Mouse (Mus musculus) spleen, adult 2 months (tissue): ENCODE data around the gene Ypel3. TPM values are rescaled to one million over a fixed set of nuclear protein-coding genes. Genes with fewer than 3 reads are reported as not detected.
"Not testable (repeated sequence)": the region's sequence is repeated elsewhere in the genome, so short reads cannot be mapped to it uniquely, and the experiment has no call there.

Experiments used
- DNase-seq, 2 experiments: peaks; one replicate each; pipeline versions ENCODE4 v3.0.0 to v3.0.0-alpha.2; 2012 to 2021; ENCODE audit warnings: low spot score in 2 of 2, low read depth in 1 of 2
- H3K27ac ChIP-seq: fragments of 200-500 bp; 2 replicates; pipeline ENCODE4 v1.5.1; 2012; ENCODE audit warnings: low read length, inconsistent platforms; ENCODE audit not compliant: insufficient read depth
- H3K27me3 ChIP-seq: fragments of 200-500 bp; 2 replicates; pipeline ENCODE4 v1.6.1; 2012; ENCODE audit warnings: mild to moderate bottlenecking, moderate library complexity, low read length, inconsistent platforms; ENCODE audit not compliant: control insufficient read depth, insufficient read depth
- H3K36me3 ChIP-seq: fragments of 200-500 bp; 2 replicates; pipeline ENCODE4 v1.6.1; 2012; ENCODE audit warnings: mild to moderate bottlenecking, low read length, inconsistent platforms; ENCODE audit not compliant: control insufficient read depth, insufficient read depth
- H3K4me1 ChIP-seq: fragments of 200-500 bp; 2 replicates; pipeline ENCODE4 v1.6.1; 2011; ENCODE audit warnings: inconsistent platforms; ENCODE audit not compliant: control insufficient read depth, insufficient read depth, insufficient read length
- H3K4me3 ChIP-seq: fragments of 200-500 bp; 2 replicates; pipeline ENCODE4 v1.5.1; 2011; ENCODE audit warnings: mild to moderate bottlenecking, inconsistent platforms; ENCODE audit not compliant: insufficient read depth, insufficient read length; ENCODE audit errors: extremely low read depth
- CTCF ChIP-seq: fragments of 200-500 bp; IDR thresholded peaks from 2 replicates; pipeline ENCODE4 v1.5.1; 2011; ENCODE audit warnings: mild to moderate bottlenecking, inconsistent platforms; ENCODE audit not compliant: insufficient read depth, insufficient read length, insufficient replicate concordance; ENCODE audit errors: extremely low read depth
- POLR2A ChIP-seq: fragments of 200-500 bp; IDR thresholded peaks from 2 replicates; pipeline ENCODE4 v1.6.1; 2011; ENCODE audit warnings: low read depth, low read length, inconsistent platforms
- WGBS: fragments of 180-500 bp; shearing (Covaris S2); methylation state at CpG from one replicate; pipeline ENCODE4 v1.1.7; 2018; 5-methylcytosine and 5-hydroxymethylcytosine counted together
- polyA plus RNA-seq: library from polyadenylated mRNA; depleted of rRNA; stranded (reverse); fragments of >200 nt; gene quantifications from 2 replicates; pipeline ENCODE4 v1.2.3, GENCODE M21; 2012; rRNA removed

The Ypel3 gene
- polyA plus RNA-seq = 393 and 605 TPM in 2 replicates

DNA sequence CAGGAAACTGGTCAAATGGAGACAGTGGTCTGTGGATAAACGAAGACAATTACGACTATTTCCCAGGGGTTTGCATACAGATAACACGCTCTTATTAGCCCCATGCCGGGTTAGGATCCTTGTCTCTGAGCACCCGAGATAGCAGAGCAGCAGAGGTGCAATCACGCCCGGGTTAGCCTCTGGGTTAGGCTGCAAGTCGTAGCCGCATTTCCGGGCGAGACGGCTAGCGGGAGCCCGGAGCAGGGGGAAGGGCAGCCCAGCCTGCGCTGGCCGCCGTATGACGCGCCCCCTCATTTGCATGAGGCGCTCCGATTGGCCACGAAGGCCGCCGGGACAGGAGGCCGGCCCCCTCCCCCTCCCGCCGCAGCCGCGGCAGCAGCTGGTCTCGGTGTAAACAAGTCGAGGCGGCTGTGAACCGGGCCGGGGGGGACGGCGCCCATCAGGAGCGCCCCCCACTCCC lies at the start of gene Ypel3:
Ypel3 (plus strand) TSS at position 358 of the 460 bp plus-strand sequence.
- peak; percentile 79 to 97 for DNase-seq
- no peaks in the 10 kb centered on the region for H3K27me3 ChIP-seq
- WGBS = under 1% methylated on average over 37 of the region's 37 CpGs
- H3K27ac ChIP-seq = peak within 1 kb of the TSS; percentile 84
- peaks cover 9% of the 10 kb centered on the region; the same call in 1 of the 2 replicates for H3K36me3 ChIP-seq
- H3K4me3 ChIP-seq = peak within 1 kb of the TSS; percentile 81
- TF ChIP-seq POLR2A = peak; percentile 3; the same call in 1 of the 2 replicates
- 0 out of 2 replicates have a peak, but pooled peaks have one; percentile 1 for TF ChIP-seq CTCF
- H3K4me1 ChIP-seq = peaks cover 26% of the 10 kb centered on the region

DNA sequence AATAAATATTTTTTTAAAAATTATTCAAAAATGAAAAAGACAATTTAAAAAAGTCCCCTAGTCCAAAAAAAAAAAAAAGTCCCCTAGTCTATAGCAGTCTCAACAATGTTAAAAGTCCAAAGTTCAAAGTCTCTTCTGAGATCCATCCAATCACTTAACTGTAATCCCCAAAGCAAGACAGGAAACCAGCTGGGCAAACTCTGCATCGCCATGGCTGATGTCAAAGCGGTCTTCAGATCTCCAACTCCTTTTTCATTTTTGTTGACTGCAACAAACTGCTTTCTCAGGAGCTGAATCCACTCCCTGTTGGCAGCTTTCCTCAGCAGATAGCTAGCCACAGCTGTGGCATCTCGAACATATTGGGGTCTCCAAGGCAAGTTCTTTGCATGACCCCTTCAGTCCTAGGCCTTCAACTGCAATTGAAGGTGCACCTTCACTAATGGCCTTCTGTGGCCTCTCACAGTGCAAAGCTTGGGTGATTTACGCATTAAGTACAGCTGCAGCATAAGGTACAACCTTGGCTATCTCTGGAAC lies 46.4 kb upstream of the Ypel3 start:
- H3K4me3 ChIP-seq, H3K27ac ChIP-seq, H3K4me1 ChIP-seq, H3K27me3 ChIP-seq, H3K36me3 ChIP-seq, DNase-seq: not testable (repeated sequence)
- 69% methylated on average over 4 of the region's 4 CpGs for WGBS

DNA sequence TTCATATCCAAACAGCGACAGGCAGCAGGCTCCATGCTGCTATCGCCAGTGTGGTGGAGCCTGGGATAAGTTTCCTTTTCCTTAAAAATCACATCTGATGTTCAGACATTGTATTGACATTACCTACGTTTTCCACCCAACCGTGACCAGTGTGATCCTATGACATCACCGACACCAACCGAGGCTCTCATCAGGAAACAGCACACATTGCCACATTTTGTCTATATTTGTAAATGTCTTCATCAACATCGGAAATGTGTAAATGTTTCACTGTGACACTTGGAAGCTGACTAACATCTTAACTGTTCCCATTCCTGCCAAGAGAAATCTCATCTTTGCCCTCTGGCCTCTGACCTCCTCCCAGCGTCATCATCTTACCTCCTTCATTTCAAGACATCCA lies 40.6 kb upstream of the Ypel3 start:
- no peak overlapping the region for H3K27ac ChIP-seq
- H3K4me1 ChIP-seq = no peaks in the 10 kb centered on the region
- TF ChIP-seq CTCF (no peak), POLR2A (no peak)
- H3K36me3 ChIP-seq = no peaks in the 10 kb centered on the region
- WGBS = 81% methylated on average over 8 of the region's 8 CpGs
- no peak for DNase-seq
- no peak overlapping the region for H3K4me3 ChIP-seq
- no peaks in the 10 kb centered on the region for H3K27me3 ChIP-seq

- H3K36me3 ChIP-seq = no peaks in the 10 kb centered on the region
- H3K4me1 ChIP-seq = no peaks in the 10 kb centered on the region
- H3K4me3 ChIP-seq = no peak overlapping the region
- DNase-seq = no peak
- H3K27me3 ChIP-seq = no peaks in the 10 kb centered on the region
- TF ChIP-seq POLR2A (no peak), CTCF (no peak)
- no peak overlapping the region for H3K27ac ChIP-seq
- WGBS = 88% methylated on average over 17 of the region's 17 CpGs
These were observed 37.2 kb upstream of the Ypel3 start for GRCm38 (mm10) chr7:126739551-126739950.

DNA sequence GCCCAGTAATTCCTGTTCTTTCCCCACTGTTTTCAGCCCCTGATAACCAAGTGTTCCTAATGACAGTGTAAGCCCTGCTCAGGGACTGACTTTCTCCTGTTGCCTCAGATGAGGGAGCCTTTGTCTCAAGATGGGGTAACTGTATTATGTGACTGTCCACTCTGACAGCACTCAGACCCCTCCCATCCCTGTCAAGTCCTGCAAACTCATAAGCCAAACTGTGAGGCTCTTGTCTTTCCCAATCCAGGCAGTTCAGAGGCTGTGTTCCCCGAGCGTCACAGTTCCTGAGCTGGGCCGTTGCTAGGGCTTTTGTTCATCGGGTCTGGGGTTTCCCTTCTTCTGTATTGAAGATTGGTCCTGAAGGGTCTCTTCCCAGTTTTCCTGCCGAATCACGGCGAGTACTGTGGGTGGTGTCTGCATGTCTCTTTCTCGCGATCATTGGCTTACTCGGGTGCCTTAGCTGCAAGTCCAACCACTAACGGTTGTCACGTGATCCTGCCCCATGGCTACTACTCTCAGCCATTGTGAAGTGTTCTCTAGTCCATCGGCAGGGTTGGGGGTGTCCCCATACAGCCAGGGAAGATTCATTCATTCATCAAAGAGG lies 36.5 kb upstream of the Ypel3 start:
- WGBS = 93% methylated on average over 13 of the region's 13 CpGs
- Histone ChIP-seq H3K36me3 (no peaks in the 10 kb centered on the region), H3K4me1 (no peaks in the 10 kb centered on the region), H3K4me3 (no peak overlapping the region), H3K27me3 (no peaks in the 10 kb centered on the region), H3K27ac (no peak overlapping the region)
- TF ChIP-seq POLR2A (no peak), CTCF (no peak)
- no peak for DNase-seq

DNA sequence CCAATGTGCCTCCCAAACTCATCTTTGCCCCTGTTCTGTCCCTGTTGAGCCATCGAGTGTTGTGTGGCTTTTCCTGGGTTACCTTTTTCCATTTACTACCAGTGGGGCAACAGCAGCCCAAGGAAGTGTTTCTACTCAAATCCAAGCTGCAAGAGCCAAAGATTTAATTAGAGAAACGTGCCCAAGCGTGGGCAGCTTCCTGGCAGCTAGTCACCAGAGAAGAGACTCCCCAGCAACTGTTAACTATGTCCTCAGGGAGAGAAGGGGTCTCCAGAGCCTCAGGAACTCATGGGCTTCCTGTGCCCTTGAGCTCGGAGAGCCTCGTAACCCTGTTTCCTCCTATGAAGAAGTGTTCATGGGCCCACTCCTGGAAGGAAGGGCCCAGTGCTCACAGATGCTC lies 35.8 kb upstream of the Ypel3 start:
- 56% methylated on average over 5 of the region's 5 CpGs for WGBS
- DNase-seq = no peak
- H3K36me3 ChIP-seq = no peaks in the 10 kb centered on the region
- H3K4me3 ChIP-seq = no peak overlapping the region
- peaks cover 2% of the 10 kb centered on the region; the same call in 1 of the 2 replicates for H3K4me1 ChIP-seq
- H3K27ac ChIP-seq = no peak overlapping the region
- H3K27me3 ChIP-seq = no peaks in the 10 kb centered on the region
- TF ChIP-seq CTCF (no peak), POLR2A (no peak)

- 85% methylated on average over 5 of the region's 5 CpGs for WGBS
- no peak overlapping the region for H3K27ac ChIP-seq
- H3K36me3 ChIP-seq = no peaks in the 10 kb centered on the region
- H3K27me3 ChIP-seq = no peaks in the 10 kb centered on the region
- DNase-seq = no peak
- H3K4me1 ChIP-seq = peaks cover 7% of the 10 kb centered on the region; the same call in 1 of the 2 replicates
- no peak for TF ChIP-seq CTCF
- no peak overlapping the region for H3K4me3 ChIP-seq
These were observed 35.3 kb upstream of the Ypel3 start for GRCm38 (mm10) chr7:126741452-126741851.
